Mouse (Mus musculus) urinary bladder, postnatal 10 days (tissue): ENCODE results near the gene Hebp1.

Experiments
- DNase-seq: peaks from one replicate; pipeline ENCODE4 v3.0.0; 2022; ENCODE audit warnings: low spot score

Hebp1 gene

DNA sequence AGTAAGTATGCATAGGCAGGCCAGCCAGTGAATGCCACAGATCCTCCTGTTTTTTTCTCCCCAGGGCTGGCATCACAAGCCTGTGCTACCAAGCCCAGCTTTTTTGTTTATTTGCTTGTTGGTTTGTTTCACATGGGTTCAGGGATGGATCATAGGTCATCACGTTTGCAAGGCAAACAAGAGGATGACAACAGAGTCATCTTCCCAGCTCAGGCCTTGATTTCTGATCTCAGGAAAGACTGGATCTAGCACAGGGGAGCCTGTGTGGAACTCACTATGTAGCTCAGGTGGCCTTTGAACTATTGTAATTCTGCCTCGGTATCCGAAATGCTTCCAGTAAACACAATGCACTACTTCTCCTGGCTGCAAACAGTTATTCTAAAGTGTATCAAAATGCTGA is 35.5 kb downstream of the Hebp1 start:
- no peak for DNase-seq

DNA sequence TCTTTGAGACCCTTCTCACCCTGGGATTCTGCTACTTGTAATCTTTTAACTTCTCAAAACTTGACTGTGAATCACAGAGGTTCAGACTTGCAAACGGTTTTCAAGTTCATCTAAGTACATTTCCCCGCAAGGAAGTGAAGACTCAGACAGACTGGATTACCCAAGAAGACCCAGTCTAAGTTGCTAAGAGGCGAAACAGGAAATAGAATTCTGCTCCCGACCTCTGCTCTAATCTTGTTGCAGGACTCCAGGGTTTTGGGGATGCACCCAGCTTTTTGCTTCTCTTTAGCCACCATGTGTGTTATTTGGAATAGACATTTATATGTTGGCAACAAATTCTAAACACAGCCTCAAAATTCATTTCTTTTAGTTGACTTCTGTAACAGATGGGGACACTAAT is 36.5 kb downstream of the Hebp1 start:
- no peak for DNase-seq

DNA sequence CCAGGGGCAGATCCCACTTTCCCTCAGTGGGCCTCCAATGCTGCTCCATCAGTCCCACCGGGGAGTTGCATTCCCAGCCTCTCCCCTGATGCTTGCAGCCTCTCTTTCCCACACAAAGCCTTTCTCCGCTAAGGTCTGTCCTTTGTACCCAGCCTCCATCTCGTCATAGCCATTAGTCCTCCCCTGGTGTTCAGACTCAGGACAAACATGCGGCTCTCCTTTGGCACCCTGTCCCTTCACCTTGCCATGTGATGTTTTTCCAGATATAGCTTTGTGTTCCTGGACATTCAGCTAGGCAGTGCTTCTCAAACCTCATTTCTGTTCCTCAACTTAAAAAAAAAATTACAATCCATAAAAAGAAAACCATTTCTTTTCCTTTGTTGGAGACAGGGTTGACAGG is 39.3 kb downstream of the Hebp1 start:
- no peak for DNase-seq

DNA sequence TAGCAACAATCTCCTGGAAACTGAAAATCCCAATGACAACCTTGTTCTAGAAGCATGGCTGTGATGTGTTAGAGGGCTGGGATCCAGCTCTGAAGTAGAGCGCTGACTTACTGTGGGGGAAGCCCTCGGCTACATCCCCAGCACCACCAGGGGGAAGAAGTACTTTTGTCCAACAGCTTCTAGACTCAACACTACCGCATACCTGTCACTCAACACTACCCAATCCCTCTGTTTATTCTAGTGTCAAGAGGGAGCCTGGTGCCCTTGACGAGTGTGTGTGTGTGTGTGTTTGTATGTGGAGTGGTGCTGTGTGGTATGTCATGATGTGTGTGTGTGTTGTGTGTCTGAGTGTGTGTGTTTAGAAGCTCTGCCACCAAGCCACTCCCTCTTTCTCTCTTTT is 40.3 kb downstream of the Hebp1 start:
- no peak for DNase-seq

DNA sequence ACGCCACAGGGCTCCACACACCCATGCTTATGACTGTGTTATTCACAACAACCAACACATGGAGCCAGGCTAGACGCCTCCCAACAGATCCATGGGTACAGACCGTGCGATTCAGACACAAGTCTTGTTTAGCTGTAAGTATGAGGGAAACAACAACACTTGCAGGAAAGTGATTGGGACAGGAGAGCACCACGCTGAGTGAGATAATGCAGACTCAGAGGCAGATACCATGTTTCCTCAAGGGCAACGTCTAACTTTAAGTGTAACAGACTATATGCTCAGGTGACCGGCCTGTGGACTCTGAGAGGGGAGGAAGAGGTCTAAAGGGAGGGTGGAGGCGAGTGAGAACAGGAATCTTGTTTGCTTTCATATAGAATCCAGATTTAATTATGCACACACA is 41.2 kb downstream of the Hebp1 start:
- DNase-seq: no peak

DNA sequence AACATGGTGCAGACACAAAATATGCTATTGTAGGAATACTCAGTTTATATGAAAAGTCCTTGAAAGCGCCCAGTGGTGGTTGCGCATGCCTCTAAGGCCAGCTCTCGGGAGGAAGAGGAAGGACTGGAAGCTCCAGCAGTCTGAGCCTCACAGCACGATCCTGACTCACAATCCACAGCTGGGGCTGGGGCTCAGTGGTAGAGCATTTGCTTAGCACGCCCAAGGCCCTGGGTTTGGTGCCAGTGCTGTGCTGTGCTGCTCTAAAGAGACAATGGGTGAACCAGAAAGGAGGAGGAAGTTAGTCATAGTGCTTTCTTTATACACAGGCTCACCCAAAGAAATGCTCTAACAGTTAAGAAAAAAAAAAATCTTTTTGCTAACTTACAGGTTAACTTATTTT is 44.1 kb downstream of the Hebp1 start:
- no peak for DNase-seq

DNA sequence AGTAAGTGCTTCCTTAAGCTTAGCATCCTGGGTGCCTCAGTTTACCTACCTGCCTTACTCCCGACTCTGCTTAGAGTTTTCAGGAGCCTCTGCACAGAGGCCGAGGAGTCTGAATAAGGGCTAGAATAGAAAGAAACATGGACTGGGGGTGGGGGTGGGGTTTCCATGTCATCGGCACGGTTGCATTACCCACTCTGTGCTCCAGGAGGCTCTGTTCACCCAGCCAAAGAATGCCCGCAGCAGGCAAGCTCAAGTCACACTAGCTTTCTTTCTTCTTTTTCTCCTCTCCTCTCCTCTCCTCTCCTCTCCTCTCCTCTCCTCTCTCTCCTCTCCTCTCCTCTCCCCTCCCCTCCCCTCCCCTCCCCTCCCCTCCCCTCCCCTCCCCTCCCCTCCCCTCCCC is 47.5 kb downstream of the Hebp1 start:
- no peak for DNase-seq

DNA sequence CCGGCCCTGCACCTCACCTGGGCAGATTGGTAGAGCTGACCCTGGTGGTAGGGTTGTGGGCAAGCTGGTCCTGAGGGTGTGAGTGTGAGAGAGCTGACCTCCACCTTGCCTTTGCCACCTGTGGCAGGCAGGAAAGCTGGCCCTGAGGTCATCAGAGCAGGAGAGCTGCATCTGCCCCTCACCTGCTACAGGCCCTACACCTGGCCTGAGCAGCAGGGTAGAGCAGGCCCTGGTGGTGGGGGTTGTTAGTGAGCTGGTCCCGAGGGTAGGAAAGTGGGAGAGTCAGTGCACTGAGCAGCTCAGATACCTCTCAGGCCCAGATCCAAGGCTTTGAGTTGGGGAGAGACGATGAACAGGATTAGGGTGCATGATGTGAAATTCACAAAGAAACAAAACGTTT is 48.1 kb downstream of the Hebp1 start:
- DNase-seq: no peak

DNA sequence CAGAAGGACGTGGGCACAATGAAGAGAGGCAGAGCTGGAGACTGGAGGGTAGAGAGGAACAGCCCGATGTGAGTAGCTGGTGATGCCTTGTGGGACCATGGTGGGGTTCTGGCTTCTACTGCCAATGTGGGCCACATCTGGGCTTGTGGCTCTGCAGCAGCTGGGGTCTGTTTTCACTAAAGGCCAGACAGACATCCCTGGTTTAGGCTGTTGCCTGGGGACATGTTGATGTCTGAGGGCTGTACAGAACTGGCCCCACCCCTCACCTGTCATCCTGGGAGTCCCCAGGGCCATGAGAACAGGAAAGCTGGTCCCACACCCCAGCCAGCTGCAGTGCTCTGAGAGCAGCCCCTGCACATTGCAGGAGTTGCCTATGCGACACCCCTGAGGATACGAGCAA is 48.6 kb downstream of the Hebp1 start:
- DNase-seq: no peak

DNA sequence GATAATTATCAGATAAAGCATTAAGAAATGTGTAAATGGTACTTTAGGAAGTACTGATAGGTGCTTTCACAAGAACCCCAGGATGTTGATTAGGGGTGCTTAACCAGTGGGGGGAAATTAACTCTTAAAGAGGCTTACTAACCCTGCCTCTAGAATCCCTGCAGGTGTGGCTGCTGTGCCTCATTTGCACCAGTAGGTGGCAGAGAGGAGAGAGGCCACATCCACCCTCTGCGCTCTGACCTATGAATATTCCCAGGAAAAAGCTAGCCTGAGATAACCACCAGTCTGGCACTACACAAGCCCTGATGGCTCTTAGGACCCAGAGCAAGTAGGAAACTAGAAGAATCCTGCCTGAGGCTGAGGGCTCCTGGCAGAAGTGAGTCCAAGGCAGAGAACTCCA is 49.3 kb downstream of the Hebp1 start:
- DNase-seq: no peak

DNA sequence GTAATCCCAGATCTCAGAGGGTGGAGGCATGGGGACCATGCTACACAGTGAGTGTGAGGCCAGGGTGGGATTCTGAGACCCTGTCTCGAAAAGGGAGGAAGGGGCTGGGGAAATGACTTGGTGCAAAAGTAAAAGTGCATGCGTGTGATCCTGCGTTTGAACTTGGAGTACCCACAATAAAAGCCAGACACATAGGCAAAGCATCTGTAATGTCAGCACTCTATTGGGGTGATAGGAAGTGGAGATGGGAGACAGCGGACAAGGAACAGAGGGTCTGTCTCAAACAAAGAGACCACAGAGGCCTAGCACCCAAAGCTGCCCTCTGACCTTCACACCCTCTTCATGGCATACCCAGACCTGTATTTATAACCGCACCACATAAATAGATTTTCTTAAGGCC is 51.8 kb downstream of the Hebp1 start:
- DNase-seq: no peak

DNA sequence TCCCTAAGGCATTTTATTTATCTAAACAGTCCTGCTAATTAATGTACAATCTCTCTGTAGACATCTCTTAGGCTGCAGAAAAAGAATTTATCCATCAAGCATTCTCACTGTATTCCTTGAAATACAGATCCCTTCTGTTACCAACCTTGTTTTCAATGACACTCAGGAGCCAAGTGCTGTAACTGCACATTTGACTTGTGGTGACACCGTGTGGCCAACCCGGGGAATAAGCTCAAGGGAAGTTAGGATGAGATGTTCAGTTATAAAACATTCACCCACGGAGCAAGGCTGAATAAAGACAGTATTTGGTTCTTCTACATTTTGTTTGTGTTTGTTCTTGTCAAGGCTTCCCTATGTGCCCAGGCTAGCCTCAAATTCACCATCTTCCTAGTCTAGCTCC is 53.3 kb downstream of the Hebp1 start:
- no peak for DNase-seq

DNA sequence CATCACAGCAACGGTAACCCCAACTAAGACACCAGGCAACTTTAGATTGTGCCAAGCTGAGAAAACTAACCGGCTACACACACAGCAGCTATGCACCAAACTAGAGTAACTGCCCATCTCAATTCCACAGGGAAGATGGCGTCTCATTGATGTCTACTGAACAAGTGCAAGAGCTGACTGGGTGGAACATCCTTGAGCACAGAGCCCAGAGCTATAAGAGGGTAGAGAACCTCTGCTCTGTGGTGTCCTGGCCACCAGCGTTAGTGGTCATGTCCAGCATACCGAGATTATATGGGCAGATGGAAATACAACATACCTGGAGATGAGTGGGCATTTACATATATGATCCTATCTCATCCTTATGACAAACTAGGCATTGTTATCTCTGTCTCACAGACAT is 54.7 kb downstream of the Hebp1 start:
- DNase-seq: no peak

DNA sequence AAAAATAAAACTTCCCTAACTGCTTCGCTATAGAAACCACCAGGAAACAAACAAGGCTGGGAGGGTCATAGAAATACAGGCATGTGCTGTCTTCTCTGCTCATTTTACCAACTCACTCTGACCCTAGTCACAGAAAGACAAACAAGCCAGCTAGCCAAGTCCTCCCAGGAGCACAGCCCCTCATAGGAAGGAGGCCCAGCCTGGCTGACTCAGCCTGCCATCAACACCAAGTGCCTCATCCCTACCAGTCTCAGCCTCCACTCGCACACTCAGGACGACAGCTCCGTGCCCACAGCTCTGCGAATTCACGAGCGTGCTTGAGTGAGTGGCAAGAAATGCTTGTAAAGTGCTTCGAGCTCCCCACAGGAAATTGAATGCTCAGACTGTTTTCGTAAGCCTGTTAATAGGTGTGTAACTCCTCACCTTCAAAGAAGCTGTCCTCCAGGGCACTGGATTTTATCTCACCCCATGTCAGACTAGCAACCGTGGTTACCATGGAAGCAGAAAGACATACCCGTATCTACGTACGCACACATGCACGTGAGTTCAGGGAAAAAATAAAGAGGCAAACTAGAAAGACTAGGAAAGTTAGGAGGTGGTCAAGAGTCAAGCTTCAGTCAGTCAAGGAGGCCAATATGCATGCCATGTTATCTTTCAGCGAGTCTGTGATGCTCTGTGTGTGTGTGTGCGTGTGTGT is 56.2 kb downstream of the Hebp1 start:
- no peak for DNase-seq

DNA sequence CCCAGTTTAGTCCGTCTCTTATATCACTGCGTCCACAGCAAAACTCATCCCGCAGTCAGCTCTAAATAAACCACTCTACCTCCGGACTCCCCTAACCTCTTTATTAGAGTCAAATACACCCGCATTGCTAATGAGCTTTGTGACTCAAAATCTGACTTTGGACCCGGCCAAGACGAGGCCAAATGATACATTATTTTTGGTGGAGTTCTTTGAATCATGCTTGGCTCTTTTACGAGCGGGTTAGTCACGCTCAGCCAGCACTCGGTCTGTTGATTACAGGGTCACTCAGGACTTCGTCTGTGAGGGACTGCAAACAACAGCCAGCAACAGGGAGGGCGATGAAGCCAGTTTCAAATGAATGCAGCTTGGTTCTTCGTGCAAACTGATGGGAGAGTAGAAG is 59.1 kb downstream of the Hebp1 start:
- DNase-seq: no peak

DNA sequence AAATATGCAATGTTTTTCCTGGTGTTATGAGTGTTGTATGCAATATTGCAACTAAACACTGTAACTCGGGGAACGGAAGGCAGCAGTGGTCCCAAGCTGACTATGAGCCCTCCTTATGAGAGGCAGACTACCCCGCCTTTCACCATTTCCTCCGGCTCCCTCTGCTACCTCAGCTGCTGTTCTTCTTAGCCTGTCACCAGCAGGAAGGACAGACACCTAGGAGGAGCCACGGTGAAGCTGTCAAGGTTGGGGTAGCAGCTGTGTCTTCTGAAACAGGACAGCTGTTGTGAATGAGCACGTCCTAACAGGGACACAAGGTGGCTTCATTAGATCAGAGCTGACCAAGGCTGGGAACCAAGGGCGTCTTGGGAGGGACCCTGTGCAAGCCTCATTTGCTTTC is 59.6 kb downstream of the Hebp1 start:
- no peak for DNase-seq

DNA sequence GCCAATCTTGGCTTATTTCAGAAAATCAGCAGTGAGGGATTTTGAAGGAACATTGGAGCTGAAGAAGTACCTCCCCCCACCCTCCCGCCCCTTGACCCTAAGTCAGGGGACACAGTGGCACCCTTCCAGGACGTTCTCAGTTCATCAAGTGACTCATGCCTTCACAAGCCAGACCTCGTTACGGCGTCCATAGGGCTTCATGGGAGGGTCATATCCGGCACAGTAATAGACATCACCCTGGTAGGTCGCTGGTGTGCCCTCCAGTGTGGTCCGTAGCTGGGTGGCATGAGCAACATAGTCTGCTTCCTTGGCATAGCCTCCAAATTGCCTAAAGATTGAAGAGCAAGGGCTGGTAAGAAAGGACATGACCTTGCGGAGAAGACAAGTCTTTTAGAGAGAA is 60.1 kb downstream of the Hebp1 start:
- DNase-seq: no peak

DNA sequence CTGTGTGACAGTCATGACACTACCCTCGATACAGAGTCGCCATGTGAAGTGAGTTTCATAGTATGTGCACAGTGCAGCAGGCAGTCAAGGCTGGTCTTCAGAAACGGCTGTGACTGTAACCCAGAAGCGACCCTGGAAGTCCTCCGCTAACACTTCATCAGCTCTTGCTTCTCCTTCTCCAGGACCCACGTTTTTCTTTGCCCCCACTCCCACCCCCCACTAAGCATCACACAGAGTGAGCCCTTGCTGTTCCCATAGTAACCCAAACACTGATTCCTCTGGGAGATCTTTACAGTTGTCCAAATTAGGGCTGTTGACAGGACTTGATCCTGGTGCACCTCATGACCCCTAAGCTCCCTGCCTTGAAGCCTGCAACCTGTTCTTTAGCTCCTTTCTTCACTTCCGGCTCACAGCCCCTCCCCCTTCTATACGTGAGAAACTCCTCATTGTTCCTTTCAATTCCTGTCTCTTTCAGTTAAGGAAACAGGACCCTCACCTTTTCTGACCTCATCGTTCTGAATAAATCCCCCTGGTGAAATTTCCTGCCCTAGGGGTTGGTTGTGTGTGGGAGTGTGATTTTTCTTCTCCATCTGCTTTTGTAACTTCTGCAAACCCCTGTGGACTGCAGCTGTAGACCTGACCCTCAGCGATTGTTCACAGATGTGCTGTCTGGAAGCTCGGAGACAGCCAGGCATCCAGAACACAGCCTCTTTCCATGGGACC is 61.2 kb downstream of the Hebp1 start:
- no peak for DNase-seq

DNA sequence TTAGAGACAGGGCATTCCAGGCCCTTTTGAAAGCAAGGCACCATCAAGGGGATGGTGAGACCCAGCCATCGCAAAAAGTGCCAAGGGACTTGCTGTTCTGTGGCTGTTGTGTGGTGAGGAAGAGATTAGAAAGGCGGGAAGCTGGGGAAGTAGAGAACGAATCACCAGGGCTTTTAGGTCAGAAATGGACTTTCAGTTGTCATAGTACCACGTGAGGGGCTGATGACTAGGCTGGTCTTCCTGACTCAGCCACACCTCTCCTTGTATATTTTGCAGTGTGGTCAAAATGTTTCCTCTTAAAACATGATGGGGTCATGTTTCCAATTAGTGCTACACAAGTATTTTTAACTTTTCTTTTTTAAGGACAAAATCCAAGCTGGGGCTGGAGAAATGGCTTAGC is 62.1 kb downstream of the Hebp1 start:
- DNase-seq: no peak

DNA sequence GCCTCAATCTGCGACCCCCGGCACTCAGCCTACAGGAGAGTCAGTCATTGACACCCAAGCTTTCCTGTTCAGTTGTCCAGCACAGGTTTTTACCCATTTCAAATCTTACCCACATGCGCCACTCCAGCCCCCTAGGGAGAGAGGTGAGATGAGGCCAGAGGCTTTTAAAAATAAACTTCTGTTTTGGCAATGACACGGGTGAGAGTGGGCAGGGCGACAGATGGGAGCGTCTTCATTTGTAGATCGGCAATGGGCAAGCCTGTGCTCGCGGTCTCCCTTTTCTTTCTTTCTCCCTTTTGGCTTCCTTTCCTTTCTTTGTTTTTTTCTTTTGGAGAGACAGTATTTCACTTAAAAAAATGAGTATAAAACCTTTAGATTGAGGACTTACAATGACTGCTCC is 64.3 kb downstream of the Hebp1 start:
- no peak for DNase-seq

DNA sequence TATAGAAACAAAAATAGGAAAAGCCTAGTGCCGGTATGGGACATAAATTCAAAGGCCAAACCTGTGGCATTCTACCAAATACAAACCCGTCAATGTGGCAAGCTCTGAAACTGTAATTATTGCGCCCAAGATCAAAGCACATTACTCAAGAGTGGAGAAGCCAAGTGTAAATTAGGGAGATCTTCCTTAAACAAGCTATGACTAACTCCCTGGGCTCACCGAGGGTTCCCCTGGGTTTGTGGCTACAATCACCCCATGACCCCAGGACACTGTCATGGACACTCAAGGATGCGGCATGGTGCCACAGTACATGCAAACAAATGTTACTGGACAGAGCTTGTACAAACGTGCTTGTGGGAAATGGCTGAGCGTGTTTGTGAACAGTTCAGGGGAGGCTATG is 64.7 kb downstream of the Hebp1 start:
- DNase-seq: no peak

DNA sequence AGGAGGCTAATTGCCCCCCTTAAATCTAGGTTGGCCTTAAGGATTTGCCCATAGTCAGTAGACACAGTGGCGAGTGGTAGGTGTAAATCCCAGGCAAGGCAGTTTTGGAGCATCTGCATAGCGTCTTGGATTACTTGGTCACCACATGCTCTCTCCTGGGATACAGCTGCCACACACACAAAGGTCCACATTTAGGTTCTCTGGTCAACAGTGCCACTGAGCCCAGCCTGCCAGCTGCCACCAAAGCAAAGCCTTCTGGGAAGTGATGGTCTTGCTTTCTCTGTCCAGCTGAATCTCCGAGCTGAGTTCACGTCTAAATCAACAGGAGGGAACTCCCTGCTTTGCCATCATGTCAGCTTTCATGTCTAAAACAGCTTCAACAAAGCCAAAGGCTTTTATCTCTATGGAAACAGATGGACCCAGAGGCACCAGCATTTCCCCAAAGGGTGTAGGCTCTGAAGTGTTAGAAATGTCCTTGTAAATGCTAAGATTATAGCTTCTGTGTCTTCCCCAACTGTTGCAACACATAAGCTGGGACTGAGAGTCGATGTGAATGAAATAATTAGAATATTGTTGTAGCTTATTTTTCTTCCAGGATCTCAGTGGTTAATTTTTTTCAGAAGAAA is 73.0 kb downstream of the Hebp1 start:
- DNase-seq: no peak

DNA sequence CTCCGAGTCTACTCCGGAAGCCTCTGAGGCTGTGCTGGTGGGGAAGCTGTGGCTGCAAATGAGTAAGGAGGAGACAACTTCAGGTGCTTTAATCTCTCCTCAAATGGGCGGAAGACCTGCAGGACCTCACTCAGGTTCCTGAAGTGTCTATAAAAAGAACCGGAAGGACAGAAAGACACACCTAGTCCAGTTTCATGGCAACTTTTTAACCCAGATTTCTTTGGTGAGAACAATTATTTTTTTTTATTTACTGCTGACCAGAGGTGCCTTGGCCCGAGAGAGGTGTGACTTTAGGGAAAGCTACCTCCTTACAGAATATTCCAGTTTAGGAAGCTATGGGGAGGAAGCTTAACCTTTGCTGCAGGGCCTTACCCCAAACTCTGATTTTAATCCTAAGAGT is 79.6 kb downstream of the Hebp1 start, which contains the start of gene Gprc5d:
Gprc5d (minus strand) TSS at position 101 of the 400 bp plus-strand sequence.
- no peak for DNase-seq

DNA sequence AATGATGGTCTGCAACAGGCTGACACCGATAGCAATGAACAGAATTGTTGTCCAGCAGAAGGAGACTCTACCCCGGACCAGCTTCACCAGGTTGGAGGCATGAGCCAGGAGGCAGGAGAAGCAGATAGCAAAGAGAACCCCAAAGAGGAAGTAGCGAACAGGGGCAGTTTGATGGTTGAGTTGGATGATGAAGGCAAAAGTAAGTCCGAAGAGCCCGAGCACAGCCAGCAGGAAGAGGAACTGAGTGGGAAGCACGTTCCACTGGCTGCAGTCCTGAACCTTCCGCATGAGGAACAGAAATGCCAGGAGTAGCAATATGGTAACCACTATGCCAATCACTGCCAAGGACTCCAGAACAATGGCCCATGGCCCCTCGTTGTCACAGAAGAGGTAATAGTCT is 81.3 kb downstream of the Hebp1 start:
- DNase-seq: no peak
